Mouse (Mus musculus) testis, adult 2 months (tissue): Measurements from ENCODE around the gene Kbtbd13.

Experiments
- CTCF ChIP-seq: fragments of 200-500 bp; IDR thresholded peaks from 2 replicates; pipeline ENCODE4 v1.5.1; 2012; ENCODE audit warnings: low read depth, mild to moderate bottlenecking, inconsistent platforms, low read length, moderate library complexity; ENCODE audit not compliant: control insufficient read depth, insufficient read depth, insufficient replicate concordance
- POLR2A ChIP-seq: fragments of 200-500 bp; IDR thresholded peaks from 2 replicates; pipeline ENCODE4 v1.6.1; 2012; ENCODE audit warnings: low read depth, mild to moderate bottlenecking, inconsistent platforms, low read length, moderate library complexity; ENCODE audit not compliant: control insufficient read depth

GRCm38 (mm10) chr9:65382751-65383097 is 8.7 kb downstream of the Kbtbd13 start:
- no peak for TF ChIP-seq POLR2A
- no peak for TF ChIP-seq CTCF
